Mouse (Mus musculus): Measurements from ENCODE around the gene Spsb1.

Gene Spsb1

DNA sequence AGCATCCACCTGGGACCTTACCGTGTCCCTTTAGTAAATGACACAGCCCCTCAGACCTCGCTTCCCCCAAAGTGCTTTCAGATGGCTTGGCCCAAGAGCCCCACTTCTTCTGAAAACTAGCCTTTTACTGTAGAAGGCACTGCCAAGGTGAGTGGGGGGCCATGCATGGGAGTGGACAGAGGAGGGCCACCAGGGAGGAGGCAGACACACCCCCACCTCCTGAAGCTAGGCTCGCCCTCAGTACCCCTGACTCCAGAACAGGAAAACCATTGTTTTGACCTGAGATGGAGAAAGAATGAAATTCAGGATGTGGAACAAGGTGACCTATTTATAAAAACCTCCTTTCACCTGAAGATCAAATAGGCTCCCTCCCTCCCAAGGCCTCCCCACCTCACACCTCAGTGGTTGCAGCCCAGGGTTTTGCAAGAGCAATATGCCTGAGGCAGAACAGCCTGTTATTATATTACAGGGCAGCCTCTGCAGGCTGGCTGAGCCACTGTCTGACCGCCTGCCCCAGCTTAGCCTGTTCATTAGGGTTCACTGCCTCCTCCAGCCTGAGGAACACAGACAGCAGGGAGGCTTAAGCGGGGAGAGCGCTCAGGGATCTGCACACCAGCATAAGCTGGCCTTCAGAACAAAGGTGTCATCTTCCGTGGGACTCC, 41.0 kb downstream of the Spsb1 start:
- DNase-seq (ENCODE audit: low read depth) = no peak

DNA sequence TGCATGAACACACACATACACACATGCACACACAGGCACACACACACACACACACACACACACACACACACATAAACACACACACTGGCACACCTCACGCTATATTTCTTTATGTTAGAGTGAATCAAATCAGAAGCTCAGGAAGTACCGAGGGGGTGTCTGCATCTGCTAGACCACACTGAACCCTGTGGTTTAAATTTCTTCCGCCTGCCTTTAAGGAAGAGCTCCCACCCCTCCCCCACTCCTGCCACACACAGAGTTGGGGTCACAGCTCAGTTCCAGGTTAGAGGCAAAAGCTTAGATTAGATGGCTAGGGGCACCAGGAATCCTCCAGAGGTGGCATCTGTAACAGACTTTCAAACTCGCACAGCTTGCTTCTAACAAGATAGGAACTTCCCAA, 42.4 kb downstream of the Spsb1 start:
- DNase-seq (ENCODE audit: low read depth) = no peak

DNA sequence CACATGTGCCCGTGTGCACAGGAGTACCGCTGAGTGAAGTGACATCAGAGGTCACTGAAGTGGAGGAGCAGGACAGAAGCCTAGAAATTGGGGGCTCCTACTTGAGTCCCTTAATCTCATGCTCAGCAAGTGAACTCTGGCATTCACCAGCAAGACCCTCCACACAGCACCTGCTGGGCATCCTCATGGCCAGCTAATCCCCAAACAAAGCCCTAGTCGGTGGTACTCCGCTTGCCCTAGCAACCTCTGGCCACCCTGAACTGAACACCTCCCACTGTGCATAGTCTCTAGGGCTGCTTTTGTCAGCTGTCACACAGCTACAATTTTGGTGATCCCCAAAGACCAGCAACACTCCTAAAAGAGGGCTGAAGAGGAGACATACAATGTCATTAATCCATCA, 44.3 kb downstream of the Spsb1 start:
- no peak for DNase-seq (ENCODE audit: low read depth)

DNA sequence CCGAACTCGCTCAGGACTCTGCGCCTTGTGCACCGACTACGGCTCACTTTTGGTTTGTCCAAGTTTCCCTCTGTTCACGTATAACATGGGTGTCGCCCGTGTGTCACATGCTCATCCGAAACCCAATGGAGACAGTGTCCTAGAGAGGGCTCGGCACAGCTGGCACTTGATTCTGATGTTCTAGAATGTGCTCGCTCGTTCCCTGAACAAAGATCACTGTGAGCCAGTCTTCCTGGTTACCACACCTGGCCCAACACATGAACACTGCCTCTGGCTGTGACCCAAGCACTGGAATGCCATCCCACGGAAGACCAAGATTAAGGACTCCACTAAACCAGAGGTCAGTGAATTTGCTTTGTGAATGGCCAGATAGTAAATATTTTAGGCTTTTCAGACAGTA, 45.3 kb downstream of the Spsb1 start:
- DNase-seq (ENCODE audit: low read depth) = no peak

DNA sequence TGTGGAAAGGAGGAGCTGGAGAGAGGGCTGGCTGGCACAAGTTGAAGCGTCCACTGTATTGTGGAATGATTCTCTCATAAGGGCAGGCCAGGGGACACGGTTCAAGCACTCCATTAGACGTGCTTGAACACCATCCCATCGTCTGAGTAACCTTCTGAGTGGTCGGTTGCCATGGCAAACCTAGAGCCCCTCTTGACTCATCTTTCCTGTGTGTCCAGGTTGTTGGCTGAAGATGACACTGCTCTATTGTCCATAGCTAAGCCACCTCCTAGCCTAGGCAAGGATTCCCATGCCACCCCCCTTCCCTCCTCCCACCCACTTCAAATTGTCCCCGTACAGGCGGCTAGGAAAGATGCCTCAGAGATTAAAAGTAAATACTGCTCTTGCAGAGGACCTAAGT, 45.9 kb downstream of the Spsb1 start:
- DNase-seq (ENCODE audit: low read depth) = no peak

DNA sequence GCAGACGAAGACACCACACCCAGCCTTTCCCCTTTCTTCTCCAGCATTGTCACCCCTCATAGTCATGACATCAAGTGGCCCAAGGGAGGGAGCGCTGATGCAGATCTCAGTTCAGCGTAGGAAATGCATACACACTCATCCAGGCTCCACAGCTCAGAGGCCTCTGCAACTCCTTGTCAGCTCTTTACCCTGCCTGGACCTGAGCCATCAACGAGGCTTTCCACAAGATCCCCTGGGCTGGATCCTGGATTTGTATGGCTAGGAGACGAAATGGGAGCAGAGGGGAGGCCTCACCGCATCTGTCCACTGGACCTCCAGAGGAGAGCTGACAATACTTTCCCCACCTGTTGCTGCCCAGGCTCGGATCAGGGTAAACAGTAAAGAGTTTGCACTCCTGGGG, 47.2 kb downstream of the Spsb1 start:
- DNase-seq (ENCODE audit: low read depth) = no peak

DNA sequence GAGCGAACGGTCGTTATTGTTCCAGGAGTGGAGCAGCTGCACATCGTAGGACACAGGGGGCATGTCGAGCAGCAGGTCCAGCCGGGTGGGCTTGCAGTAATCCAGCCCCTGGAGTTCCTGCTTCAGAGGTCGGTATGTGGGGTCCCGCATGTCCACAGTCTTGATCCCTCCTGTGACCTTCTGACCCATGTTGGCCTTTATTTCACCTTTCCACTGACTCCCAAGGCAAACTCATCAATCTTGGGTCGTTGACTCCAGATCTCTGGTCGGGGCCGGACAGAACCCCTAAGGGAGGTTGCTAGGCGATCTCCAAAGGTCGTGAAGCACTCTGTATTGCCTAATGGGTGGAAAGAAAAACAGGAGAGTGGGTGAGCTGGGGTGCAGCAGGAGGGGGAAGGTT, 47.9 kb downstream of the Spsb1 start:
- DNase-seq (ENCODE audit: low read depth) = no peak

DNA sequence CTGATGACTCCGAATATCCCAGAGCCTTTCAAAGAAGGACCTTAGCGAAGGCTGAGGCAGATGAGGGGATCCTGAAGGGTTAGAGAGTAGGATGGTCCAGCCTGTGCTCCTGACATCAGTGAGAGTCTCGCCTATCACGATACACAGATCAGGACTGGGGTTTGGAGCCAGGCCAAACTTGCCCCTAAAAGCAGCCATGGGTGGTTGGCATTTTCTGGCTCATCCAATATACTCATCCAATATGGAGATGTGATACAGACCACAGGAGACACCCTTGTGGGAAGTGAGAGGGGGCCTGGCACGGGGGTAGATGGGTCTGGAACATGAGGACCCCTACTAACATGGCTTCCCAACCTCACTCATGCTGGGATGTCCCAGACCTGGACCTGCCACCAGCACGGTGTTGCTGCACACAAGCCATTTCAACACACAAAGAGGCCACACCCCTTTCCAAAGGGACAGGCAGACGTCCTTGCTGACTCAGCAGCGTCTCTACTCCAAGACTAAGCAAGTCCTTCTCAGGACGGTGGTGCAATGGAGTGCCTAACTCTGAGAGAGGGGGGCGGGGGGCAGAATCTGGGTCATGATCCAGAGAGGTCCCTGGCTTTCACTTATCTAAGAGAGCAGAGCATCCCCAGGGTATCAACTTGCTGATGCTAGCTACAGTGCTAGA, 49.4 kb downstream of the Spsb1 start:
- no peak for DNase-seq (ENCODE audit: low read depth)

DNA sequence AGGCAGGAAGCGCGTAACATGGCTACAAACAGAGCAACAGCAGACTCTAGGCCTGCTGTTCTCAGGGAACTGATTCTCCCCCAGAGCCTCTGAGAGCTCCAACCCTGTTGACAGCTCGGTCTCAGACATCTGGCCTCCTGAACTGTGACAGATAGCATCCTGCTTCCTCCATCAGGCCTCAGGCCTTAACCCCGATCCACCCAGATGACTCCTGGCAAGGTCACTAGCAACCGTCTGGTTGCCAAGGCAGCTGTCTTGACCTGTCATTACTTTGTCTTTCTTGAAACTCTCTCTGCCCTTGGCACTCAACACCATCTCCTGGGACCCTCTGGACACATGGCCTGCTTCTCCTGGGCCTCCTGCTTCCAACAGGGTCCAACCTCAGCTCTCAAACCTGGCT, 51.8 kb downstream of the Spsb1 start:
- DNase-seq (ENCODE audit: low read depth) = no peak

DNA sequence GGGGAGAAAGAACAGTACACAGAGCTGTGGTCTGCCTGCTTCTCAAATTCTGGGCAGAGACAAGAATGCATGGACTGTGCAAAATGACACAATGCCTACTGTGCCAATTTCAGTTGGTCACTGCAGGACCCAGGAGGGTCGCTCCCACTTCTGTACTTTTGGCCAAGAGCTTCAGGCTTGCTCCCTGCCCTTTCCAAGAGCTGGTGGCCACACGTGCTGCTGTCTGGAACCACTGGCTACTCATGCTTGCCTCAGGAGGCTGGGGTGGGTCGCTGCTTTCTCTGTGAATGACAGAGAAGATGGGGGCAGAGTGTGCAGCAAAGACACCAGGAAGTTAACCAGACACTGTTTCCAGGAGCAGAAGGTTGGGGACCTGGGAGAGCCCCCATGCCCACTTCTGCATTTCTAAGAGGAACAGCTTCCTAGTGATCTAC, 53.5 kb downstream of the Spsb1 start:
- no peak for DNase-seq (ENCODE audit: low read depth)

DNA sequence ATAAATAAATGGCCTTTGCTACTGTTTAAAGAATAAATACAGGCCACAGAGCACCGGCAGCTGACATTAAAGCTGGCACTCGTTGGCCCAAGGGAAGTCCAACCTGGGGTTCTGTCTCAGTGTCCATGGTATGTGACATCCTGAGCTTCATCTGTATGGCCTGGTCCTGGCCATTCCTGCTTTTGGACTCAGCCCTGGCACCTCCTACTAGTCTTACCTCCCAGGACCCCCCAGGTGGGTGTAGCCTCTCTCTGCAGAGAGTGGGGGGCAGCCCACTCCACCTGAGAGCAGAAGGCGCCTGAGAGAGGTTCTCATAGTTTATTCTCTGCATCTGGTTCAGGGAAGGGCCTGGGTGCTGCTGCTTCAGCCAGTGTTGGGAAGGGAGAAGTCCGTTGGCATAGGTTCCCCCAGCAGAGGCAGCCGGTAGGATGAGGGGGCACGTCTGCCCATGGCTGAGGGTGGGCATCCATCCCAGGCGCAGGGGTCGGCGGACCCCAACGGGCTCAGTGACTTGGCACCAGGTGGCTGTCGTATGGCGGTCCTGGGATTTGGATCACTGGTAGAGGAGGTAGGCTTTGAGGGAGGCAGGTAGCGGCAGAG, 57.1 kb downstream of the Spsb1 start:
- no peak for DNase-seq (ENCODE audit: low read depth)

DNA sequence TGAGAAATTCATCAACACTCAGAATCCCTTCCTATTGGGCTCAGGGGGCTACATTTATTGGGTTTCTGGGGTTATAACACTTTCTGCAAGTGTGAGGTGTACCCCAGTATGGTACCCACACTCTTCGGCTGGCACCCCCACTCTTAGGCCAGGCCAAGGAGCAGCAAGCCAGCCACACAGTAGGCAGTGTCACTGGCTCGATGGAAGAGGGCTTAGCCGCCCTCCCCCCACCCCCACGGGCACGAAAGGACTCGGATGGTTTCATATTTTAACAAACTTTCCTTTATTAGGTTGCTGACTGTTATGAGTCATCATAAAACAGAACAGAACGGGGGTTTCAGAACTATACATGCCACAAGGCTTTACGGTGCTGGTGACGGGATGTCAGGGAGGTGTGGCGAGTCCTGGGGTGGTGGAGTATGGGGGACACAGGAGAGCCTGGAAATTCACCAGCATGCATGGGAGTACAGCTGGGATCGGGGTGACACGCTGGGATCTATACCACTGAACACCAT, 58.8 kb downstream of the Spsb1 start:
- DNase-seq (ENCODE audit: low read depth) = no peak

DNA sequence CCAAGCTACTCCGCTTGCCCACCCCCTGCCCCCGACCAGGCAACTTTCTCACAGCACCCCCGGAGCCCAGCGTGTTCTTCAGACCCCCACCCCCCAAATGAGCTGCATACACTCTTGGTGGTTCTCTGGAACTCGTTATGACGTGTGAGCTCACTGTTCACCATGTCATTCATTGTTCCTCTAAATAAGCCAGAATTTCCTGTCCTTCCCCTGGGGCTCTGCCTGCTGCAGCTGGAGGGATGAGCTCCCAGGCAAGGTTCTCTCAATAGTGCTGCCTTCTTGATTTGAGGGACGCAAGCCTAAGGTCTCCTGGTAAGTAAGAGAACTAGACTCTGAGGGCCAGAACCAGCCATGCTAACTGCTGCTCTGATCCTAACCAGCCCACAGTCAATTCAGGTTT, 59.6 kb downstream of the Spsb1 start:
- DNase-seq (ENCODE audit: low read depth) = no peak

DNA sequence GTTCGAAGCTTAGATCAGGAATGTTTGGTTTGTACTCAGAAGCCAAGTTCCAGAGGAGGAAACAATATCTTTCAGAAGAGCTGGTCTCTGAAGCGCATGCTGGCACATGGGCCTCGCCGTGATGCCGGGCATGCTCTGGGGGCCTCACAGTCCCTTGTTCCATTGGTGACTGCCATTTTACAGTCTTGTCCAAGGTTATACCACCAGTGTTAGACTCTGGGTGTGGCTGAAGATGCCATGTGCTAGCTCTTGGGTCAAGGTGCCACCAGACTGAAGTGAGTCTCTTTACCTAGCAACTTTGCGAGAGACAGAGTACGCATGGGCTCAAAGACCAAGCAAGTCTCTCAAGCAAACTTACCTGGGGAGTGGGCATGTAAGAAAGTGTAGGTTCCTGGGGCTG, 60.5 kb downstream of the Spsb1 start:
- no peak for DNase-seq (ENCODE audit: low read depth)

DNA sequence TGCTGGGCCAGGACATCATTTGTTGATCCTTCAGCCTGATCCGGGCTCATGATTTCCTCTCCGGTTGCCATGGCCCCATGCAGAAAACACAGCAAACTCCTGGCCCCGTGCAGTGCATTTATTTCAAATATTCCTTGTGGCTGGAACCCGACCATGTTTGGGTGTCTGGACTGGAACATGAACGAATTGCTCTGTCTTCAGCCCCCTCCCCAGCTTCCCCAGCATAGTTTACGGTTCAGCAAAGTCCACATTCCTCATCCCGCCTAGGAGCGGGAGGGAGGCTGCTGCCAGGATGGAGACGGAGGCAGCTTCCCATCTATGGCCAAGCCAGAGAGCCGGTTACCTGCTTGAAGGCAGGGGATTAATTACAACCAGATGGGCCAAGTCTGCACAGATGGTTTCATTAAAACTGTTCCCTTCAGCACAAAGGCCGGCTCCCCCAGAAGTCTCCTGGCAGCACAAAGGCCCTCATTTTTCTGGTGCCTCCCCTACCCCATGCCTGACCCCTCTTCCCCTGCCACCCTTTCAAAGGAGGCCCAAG, 61.2 kb downstream of the Spsb1 start:
- no peak for DNase-seq (ENCODE audit: low read depth)

DNA sequence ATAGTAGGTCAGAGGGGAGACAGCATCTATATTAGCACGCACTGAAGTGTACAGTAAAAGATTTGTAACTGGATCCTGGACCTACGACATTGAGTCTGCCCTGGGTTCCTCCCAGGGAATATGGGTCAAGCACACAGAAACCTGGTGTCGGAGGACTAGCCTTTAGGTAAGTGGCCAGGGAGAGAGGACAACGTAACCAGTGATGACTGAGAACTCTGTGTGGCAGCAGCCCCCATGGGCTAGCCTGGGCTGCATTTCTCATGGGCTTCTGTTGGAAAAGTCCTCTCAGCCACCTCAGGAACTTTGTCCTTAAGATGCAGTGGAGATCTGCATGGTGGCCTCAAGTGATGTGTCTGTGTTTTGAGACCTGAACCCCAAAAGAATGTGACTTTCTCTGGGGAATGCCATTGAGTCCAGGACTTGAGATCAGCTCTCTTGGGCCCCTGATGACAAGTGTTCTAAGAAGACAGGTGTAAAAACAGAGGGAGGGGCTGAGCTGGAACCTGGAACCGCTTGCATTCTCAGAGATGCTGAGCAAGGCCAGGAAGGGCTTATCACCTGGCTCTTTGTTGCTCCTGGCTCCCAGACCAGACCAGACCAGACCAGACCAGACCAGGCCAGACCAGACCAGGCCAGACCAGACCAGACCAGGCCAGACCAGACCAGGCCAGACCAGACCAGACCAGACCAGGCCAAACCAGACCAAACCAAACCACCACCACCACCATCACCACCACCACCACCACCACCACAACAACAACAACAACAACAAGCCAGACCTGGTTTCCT, 63.5 kb downstream of the Spsb1 start:
- DNase-seq (ENCODE audit: low read depth) = no peak

DNA sequence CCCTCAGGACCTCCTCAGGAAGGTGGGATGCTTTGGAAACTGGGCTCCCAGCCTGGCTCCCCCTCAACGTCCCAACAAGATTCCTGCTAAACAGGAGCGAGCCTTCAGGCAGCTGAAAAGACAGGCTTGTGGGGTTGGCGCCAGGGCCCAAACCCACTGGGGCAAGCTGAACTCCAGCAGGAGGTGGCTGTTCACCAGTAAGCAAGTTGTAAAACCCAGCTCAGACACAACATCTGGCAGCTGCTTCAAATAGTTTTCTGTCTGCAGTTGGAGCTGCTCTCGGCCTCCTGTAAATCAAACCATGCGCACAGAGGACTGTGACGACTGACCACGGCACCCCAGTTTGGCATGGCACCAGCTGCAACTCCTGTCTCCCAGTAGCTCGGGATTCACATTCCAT, 64.3 kb downstream of the Spsb1 start:
- DNase-seq (ENCODE audit: low read depth) = no peak

DNA sequence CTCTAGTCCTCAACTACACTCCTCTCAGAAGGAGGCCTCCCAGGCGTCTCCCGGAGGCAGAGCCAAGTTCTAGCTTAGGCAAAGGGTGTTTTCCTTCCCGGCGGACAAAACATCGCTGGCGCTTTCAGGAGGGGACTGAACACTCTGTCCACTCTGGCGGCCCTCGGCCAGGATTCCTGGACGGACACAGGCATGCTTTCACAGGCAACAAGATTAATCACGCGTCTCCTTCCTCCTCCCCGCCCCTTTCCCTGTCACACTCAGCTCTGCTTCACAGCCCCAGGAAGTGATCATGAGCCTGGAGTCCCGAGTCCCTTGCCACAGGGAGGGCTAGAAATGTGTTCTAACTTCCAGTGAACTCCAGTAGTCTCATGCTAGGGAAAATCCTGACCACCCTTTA, 65.0 kb downstream of the Spsb1 start:
- no peak for DNase-seq (ENCODE audit: low read depth)

DNA sequence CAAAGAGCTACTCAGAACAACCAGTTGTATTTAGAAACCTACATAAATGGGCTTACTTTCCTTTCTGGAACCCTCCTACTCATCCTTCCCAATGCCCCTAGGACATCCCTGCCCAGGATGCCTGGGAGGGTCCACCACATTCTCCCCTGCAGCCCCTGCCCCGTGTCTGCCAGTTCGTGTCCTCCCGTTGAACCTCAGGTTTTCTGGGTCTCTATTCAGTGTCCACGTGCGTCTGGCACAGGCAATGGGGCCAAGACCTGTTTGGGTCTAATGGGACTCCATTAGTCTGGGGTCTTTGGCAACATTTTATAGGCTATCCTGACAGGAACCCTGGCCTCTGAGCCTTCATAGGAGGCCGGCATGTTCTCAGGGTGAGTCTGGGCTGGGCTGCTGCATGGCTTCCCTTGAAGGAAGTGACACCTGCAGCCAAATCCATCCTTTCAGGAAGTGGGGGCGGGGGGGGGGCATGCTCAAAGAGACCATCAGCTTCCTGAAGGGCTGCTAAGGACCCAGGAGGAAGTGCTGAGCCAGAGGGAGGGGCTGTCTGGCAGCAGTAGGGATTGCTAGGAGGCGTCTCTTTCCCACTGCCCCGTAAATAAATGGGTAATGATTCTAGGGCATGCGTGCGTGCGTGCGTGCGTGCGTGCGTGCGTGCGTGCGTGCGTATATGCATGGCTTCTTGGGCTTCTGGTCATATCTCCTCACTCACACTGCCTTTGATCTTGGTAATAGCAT, 65.9 kb downstream of the Spsb1 start:
- no peak for DNase-seq (ENCODE audit: low read depth)

DNA sequence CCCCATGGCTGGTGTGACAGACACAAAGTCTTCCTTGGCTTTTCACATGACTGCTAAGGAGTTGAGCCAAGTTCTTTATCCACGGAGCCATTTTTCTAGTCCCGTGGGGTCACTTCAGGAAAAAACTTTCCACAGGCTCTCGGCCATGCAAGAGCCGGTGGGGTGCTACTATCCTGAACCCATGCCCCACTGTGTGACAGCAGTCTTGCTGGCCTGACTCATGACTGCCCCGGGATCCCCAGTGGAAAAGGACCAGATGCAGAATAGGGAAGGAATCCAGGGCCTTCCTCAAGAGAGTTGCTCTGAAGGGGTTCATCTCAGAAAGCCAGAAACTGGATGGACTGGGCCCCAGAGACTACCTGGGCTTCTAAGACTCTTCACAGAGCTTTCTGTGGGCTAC, 66.7 kb downstream of the Spsb1 start:
- no peak for DNase-seq (ENCODE audit: low read depth)
